Mouse (Mus musculus) kidney, postnatal 36 days (tissue): ENCODE measurements around the gene Uggt2.
A peak's percentile ranks its signal among the peaks of the same experiment; 100 is the strongest.

Experiments used
- DNase-seq, 2 experiments: peaks; one replicate each; pipeline ENCODE4 v3.0.0; 2021 to 2022; ENCODE audit warnings: mixed read lengths in 2 of 2

Gene Uggt2

GRCm38 (mm10) chr14:119098851-119099569, at the start of gene Uggt2:
Uggt2 (minus strand) TSS chr14:119099430.
- peak; percentile 72 to 89 for DNase-seq

DNA sequence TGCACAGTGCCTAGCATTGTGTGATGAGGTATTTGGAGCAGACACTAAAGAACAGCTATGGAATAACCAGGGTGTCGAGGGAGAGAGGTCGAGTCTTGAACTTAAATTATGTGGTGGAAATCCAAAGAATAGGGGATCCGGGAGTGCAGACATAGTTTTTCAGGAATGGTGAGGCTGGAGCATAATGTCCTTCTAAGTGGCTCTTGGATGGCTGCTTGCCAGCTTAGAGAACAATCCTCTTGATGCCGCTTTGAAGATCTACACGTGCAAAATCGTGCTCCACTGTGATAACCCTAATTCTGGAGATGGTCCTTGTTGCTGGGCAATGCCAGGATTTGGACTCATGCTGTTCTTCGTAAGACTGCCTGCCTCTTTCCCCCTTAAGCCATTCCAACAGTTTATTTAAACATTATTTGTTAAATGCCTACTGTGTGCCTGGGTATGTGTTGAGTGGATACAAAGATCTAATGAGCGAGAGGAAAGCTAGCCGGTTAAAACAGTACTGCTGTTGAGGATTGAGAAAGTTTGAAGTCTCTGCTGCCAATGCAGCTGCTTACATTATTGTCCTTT, 40.2 kb upstream of the Uggt2 start:
- peak in 1 of 2 experiments; percentile 6 for DNase-seq

DNA sequence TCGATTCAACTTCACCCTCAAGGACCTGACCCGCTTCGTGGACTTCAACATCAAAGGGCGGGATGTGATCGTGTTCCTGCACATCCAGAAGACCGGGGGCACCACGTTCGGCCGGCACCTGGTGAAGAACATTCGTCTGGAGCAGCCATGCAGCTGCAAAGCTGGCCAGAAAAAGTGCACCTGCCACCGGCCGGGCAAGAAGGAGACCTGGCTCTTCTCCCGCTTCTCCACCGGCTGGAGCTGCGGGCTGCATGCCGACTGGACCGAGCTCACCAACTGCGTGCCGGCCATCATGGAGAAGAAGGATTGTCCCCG, 39.5 kb upstream of the Uggt2 start:
- peak in 1 of 2 experiments; percentile 34 for DNase-seq

DNA sequence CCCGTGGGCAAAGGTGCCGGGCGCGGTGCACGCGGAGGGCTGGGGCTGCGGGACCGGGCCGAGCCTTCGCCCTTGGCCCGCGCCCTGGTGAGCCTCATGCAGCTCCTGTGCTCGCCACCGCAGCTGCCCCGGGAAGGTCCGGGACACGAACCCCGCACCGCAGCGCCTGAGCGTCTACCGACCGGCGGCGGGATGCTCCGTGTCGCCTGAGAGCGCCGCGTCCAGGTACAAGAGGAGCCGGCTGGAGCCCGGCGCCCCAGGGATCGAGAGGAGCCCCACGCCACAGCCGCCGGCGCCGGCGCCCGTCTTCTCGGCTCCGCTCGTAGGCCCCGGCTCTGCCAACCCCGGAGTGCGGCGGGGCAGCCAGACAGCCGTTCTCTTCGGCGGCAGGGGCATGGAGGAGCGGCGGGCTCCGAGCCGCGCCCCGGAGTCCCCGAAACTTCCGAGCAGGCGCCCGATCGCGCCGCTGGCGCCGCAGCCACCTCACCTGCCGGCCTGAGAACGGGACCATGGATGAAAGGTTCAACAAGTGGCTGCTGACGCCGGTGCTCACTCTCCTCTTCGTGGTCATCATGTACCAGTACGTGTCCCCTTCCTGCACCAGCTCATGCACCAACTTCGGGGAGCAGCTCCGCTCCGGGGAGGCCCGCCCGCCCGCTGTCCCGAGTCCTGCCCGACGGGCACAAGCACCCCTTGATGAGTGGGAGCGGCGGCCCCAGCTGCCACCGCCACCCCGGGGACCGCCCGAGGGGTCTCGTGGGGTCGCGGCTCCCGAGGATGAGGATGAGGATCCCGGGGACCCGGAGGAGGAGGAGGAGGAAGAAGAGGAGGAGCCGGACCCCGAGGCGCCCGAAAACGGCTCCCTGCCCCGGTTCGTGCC, 38.9 kb upstream of the Uggt2 start, which contains the start of gene Hs6st3:
Gene Hs6st3 (plus strand): TSS at position 436 of the 880 bp plus-strand sequence.
- DNase-seq: peak in 1 of 2 experiments; percentile 29

- peak; percentile 43 to 58 for DNase-seq
Measured at GRCm38 (mm10) chr14:119137512-119137905, 38.3 kb upstream of the Uggt2 start.

GRCm38 (mm10) chr14:119127330-119127729, 28.1 kb upstream of the Uggt2 start:
- DNase-seq: no peak

DNA sequence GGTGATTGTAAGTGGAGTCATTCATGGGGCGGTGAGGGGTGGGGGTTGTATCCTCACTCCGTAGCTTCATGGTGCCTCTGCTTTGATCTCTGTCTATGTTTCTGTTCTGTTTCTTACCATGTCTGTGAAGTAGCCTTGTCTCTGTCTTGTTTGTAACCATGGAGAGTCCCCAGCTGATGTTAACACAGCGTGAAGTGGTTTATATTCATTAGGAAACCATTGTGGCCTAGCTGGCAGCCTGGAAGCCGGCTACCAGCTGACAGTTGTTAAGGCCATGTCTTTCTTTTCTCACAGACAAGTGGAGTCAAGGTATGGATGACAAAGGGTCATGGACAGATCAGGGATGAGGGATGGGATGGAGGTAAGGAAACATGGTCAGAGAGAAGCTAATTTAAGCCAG, 26.6 kb upstream of the Uggt2 start:
- no peak for DNase-seq

DNA sequence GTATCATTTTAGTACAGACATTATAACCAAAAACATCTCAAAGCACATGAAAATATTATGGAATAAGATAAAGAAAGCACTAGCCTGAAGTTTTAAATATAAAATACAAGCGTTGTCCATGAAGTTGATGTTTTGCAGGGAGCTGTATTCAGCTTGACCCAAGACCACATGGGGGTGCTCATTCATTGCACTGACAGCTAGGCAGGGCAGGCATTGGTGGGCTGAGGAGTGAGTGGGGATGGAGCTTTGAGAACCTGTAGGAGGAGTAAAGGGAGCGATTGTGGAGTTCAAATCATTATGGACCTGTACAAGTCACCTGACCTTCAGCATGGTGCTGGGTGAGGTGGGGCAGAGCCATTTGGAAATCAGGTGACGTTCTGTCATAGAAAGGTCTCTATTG, 24.8 kb upstream of the Uggt2 start:
- peak in 1 of 2 experiments; percentile 7 for DNase-seq

DNA sequence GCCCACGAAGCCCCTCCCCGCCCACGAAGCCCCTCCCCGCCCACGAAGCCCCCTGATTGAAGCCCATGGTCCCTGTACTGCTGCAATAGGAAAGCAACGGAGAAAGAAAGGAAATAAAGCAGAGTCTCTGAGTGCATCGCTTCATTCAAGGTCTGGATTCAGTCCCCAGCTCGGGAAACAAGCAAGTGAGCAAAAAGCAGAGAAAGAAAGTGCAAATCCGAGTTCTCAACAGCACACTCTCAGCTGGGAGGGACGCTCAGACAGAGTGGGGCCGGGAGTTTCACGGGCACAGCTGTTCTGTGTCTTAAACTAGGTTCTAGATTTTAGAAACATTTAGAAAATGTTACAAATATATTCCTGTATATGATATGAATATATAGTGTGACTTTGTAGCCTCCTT, 24.4 kb upstream of the Uggt2 start:
- DNase-seq: no peak

DNA sequence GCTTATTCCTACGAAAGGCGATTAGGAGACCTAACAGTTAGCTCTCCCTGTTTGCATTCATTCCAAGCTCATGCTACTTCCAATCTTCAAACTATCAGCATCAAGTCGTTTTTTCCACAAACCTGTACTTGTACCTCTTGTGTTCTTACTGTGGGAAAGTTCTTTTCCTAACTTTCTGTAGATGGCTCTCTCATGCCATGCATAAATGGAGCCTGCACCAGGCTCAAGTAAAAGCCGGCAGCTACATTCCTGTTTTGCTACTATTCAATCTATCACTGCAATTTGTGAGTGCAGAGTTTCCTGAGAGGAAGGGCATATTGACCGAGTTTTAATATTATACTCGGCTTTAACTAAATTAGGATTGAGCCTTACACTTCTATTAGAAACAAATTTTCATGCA, 13.3 kb upstream of the Uggt2 start:
- DNase-seq: no peak

DNA sequence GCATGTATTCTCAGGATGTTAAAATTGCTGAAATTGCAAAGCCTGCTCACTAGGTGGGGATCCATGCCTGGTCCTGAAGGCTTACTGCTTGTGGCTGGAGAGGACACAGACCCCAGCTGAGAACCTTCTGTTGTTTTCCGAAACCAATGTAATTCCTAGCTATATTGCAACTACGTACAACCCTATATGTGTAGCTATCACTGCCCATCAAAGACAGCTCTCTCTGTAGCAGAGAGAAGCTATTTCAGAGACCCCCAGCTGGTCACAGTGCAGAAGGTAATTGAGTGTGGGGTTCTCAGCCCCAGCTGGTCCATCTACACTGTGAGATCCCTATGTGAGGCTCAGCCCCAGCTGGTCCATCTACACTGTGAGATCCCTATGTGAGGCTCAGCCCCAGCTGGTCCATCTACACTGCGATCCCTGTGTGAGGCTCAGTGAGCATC, 10.6 kb upstream of the Uggt2 start:
- no peak for DNase-seq

- DNase-seq: no peak
Measured at GRCm38 (mm10) chr14:119108776-119109301, 9.6 kb upstream of the Uggt2 start.

DNA sequence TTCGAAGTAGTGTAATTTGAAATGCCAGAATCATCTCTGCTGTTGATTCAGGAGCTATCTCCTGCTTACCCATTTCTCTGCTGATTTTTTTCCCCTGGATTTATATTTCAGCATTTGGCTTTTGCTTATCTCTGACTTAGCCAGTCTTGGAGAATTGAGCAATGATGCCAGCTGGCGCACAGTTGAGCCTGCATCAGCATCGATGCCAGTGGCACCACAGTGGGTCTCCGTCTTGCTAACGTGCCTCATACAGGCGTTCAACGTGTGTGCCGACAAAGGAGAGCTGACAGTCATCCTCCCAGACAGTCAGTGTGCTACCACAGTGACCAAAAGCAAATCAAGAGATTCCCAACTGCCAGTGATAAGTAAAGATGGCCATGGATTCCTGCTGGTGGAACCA, 8.4 kb upstream of the Uggt2 start:
- DNase-seq: no peak

- no peak for DNase-seq
Measured at GRCm38 (mm10) chr14:119099570-119099891, 301 bp upstream of the Uggt2 start.

DNA sequence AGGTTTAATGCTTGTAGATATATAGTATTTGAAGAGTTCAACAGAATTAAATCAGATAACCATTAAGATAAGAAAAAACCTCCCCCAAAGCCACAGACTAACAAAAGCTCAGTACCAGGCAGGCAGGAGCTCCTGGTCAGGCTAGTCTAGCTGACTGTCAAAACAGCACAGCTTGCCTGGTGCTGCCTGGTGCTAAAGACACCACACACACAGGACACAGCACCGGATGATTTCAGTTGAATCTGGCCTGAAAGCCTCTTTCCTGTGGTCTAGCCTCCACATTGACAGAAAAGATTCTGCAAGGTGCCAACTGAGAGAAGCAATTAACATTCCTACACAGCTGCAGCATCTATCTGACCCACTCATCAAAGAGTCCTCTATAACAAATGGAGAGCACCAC, 37.4 kb downstream of the Uggt2 start:
- DNase-seq: no peak

DNA sequence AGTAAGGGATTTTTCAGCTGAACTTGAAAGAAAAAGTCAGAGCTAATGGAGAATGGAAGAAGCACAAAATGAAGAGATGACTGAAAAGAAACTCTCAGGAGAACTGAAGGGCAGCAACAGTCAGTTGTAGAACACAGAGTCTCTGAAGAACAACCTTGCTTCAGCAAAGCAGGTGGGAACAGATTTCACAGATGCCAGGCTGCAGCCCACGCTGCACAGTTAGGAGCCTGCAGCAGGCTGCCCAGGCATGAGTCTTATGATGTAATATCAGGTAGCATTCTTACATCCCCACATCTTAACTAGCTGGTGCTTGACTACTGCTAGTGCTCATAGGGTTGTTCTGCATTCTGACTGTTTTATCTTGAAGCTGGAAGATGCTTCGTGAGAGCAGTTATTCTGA, 38.5 kb downstream of the Uggt2 start:
- no peak for DNase-seq

- no peak for DNase-seq
Measured at GRCm38 (mm10) chr14:119057014-119057413, 42.2 kb downstream of the Uggt2 start.

- DNase-seq: no peak
Measured at GRCm38 (mm10) chr14:119052969-119053368, 46.3 kb downstream of the Uggt2 start.

- no peak for DNase-seq
Measured at GRCm38 (mm10) chr14:119052361-119052760, 46.9 kb downstream of the Uggt2 start.

DNA sequence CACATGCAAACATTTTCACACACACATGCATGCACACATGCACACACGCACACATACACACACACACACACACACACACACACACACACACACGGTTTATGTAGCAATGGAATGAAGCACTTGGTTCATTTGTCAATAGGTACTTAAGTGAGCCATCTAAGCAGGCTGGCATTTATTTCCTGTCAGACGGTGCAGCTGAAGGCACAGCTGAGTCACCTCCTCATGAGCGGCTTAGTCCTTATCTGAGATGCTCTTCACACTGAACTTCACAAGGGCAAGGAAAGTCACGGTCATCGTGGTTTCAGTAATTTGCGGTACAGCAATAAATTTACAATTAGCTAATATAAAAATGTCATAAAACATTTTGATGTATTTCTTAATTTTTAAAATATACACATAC, 55.5 kb downstream of the Uggt2 start:
- no peak for DNase-seq

DNA sequence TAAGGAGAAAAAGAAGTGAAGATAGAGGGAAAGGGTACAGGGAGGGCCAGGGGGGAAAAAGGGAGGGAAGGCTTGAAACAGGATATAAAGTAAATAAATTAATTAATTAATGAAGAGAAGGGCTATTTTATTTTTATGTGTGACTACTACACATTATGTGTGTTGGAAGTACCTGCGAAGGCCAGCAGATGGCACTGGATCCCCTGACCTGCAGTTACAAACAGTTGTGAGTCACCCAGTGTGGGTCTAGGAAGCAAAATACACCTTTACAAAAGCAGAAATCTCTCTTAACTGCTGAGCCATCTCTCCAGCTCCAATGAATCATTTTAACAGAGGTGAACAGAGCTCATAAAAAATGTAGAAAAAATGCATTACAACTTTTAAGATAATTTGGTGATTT, 59.0 kb downstream of the Uggt2 start:
- DNase-seq: peak; percentile 53 to 83

DNA sequence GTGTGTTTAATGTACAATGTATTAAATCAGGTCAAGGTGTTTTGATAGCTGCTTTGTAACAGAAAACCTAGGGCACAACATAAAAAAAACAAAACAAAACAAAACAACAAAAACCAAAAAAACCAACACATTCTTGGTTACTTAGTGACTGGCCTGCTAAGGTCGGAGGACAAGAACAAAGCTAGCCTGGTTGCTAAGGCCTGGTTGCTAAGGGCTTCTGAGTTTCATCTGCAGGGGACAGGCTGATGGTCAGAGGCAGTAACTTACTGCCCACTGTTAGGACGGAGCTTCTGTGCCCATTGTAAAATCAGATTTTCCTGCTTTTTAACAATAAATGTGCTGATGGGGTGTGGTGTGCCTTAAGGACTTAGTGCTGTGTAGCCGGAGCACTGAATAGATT, 61.5 kb downstream of the Uggt2 start:
- no peak for DNase-seq

- DNase-seq: no peak
Measured at GRCm38 (mm10) chr14:119037076-119037683, 62.0 kb downstream of the Uggt2 start.
